Mouse (Mus musculus) ES-E14 (cell line): ENCODE data around the gene Ctsq. TPM values are rescaled to one million over a fixed set of nuclear protein-coding genes. Genes with fewer than 3 reads are reported as not detected.

Source experiments
- DNase-seq: peaks from one replicate; pipeline ENCODE4 v3.0.0-alpha.2; 2013; ENCODE audit warnings: low read depth, low spot score
- H3K27ac ChIP-seq: 2 replicates; pipeline ENCODE4 v1.5.1; 2012; ENCODE audit warnings: low read depth, mild to moderate bottlenecking, low read length, moderate library complexity, mixed read lengths; ENCODE audit not compliant: poor library complexity, insufficient read depth, severe bottlenecking
- H3K36me3 ChIP-seq: 2 replicates; pipeline ENCODE4 v1.6.1; 2012; ENCODE audit warnings: mild to moderate bottlenecking, low read length, moderate library complexity, mixed read lengths; ENCODE audit not compliant: control insufficient read depth, poor library complexity, insufficient read depth, severe bottlenecking
- H3K4me1 ChIP-seq, 2 experiments: fragments of 150-350 bp in 1 of 2; sonication (generic) in 1 of 2; 2 replicates each; pipeline ENCODE4 v1.6.1; 2012; ENCODE audit warnings: low read length in 2 of 2, mild to moderate bottlenecking in 1 of 2, mixed read lengths in 1 of 2; ENCODE audit not compliant: control insufficient read depth in 2 of 2, insufficient read depth in 2 of 2, poor library complexity in 1 of 2
- H3K4me3 ChIP-seq, 2 experiments: fragments of 150-350 bp in 1 of 2; sonication (generic) in 1 of 2; 2 replicates each; pipeline ENCODE4 v1.5.1; 2012; ENCODE audit warnings: low read length in 2 of 2, low read depth in 1 of 2, mild to moderate bottlenecking in 1 of 2, mixed read lengths in 1 of 2; ENCODE audit not compliant: insufficient read depth in 1 of 2, poor library complexity in 1 of 2, severe bottlenecking in 1 of 2
- H3K9ac ChIP-seq: 2 replicates; pipeline ENCODE4 v1.6.1; 2012; ENCODE audit warnings: low read depth, mild to moderate bottlenecking, low read length, mixed read lengths; ENCODE audit not compliant: poor library complexity, insufficient read depth, severe bottlenecking
- H3K9me3 ChIP-seq: fragments of 150-350 bp; sonication (generic); 2 replicates; pipeline ENCODE4 v1.6.1; 2012; ENCODE audit warnings: low read depth, mild to moderate bottlenecking, low read length; ENCODE audit not compliant: control insufficient read depth, insufficient read depth
- CHD2 ChIP-seq: IDR thresholded peaks from 2 replicates; pipeline ENCODE4 v1.6.1; 2014; ENCODE audit warnings: mild to moderate bottlenecking, low read depth, low read length, inconsistent platforms
- HCFC1 ChIP-seq: IDR thresholded peaks from 2 replicates; pipeline ENCODE4 v1.6.1; 2012; ENCODE audit warnings: low read length, inconsistent platforms, borderline replicate concordance; ENCODE audit not compliant: insufficient read depth
- MAFK ChIP-seq: IDR thresholded peaks from 2 replicates; pipeline ENCODE4 v1.6.1; 2014; ENCODE audit warnings: mild to moderate bottlenecking, low read depth, low read length, inconsistent platforms; ENCODE audit not compliant: insufficient read depth
- ZC3H11A ChIP-seq: IDR thresholded peaks from 2 replicates; pipeline ENCODE4 v1.6.1; 2012; ENCODE audit warnings: low read depth, mild to moderate bottlenecking, inconsistent platforms, low read length, borderline replicate concordance
- ZNF384 ChIP-seq: IDR thresholded peaks from 2 replicates; pipeline ENCODE4 v1.6.1; 2012; ENCODE audit warnings: low read depth, low read length, inconsistent platforms
- in situ Hi-C, 2 experiments: fragments of 600-800 bp; cut with MboI; formaldehyde crosslinking; loops; one replicate each; pipeline ENCODE4 v1.15.1; 2025; ENCODE audit warnings: low sequenced_read_pairs in 2 of 2, inconsistent platforms in 1 of 2; ENCODE audit not compliant: unreplicated experiment in 2 of 2
- total RNA-seq: library from RNA; depleted of rRNA; stranded (reverse); fragments of 300-350 nt; gene quantifications from 2 replicates; pipeline ENCODE4 v1.2.3, GENCODE M21; 2012; rRNA removed

The Ctsq gene
- total RNA-seq = 0.18 TPM in 1 of 2 replicates, not detected in the other

DNA sequence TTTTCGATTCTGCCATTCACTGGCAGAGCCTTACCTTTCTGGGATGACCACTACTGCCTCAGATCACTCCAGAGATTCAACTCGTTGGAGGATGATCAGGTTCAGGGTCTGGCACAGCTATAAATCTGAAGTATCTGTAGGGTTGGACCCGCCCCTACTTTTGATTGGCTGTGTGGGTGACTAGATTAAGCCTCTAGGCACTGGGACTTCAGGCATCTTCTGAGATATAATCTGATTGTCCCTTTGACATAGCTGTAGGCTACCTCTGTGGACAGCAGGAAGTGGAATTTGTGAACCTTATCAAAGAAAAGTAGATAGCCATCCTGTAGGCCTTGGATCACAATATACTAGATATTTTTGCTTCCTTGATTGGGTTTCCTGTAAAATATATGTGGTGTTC lies at the start of gene Ctsq:
Gene Ctsq, minus strand, starts transcription at position 101 of the 400 bp plus-strand sequence.
- H3K36me3 ChIP-seq = no peaks in the 10 kb centered on the region
- no peak for TF ChIP-seq MAFK
- TF ChIP-seq ZC3H11A = no peak
- no peak for TF ChIP-seq HCFC1
- no peak for TF ChIP-seq ZNF384
- TF ChIP-seq CHD2 = no peak
- DNase-seq = no peak
- in situ Hi-C loops = no loop called here
- H3K9me3 ChIP-seq = no peaks in the 10 kb centered on the region
- no peak within 1 kb of the TSS for H3K27ac ChIP-seq
- H3K4me3 ChIP-seq = no peak within 1 kb of the TSS
- H3K4me1 ChIP-seq = no peaks in the 10 kb centered on the region
- H3K9ac ChIP-seq = no peak within 1 kb of the TSS

DNA sequence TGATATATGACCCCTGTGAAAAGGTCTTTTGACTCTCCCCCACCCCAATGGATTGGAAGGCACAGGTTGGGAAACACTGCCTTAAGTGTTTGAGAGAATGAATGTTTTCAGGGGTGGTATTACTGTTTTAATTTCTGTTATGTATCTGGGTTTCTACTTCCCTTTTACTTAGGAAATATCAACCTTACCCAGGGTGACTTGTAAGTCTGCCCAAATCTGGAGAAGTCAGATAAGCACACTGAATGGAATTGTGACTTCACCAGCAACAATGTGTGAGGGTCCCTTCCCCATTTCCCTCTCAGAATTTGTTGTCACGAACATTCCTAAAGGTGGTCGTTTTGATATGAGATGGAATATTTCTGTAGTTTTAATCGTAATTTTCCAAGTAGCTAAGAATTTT lies 17.6 kb downstream of the Ctsq start:
- H3K4me3 ChIP-seq = no peak overlapping the region
- no peaks in the 10 kb centered on the region for H3K9me3 ChIP-seq
- H3K4me1 ChIP-seq = no peaks in the 10 kb centered on the region
- H3K36me3 ChIP-seq = no peaks in the 10 kb centered on the region
- H3K9ac ChIP-seq = no peak overlapping the region
- no peak for TF ChIP-seq ZNF384
- TF ChIP-seq CHD2 = no peak
- no peak for TF ChIP-seq MAFK
- TF ChIP-seq ZC3H11A = no peak
- TF ChIP-seq HCFC1 = no peak
- no peak for DNase-seq
- H3K27ac ChIP-seq = no peak overlapping the region
- in situ Hi-C loops = no loop called here

DNA sequence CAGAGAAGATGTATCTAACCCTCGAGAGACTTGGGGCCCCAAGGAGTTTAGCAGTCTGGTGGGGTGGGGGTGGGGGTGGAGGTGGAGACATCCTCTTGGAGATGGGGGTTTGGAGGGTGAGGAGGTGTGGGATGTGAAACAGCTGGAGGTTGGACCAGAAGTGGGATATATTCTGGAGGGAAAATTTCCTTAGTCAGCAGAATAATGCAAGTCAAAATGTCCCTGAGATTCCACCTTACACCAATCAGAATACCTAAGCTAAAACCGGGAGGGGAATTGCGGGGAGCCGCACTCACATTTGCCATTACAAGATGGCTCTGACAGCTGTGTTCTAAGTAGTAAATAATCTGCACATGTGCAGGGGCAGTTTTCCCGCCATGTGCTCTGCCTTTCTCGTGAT lies 18.6 kb downstream of the Ctsq start:
- Histone ChIP-seq H3K27ac (no peak overlapping the region), H3K4me1 (no peaks in the 10 kb centered on the region), H3K9ac (no peak overlapping the region), H3K4me3 (no peak overlapping the region), H3K36me3 (no peaks in the 10 kb centered on the region), H3K9me3 (no peaks in the 10 kb centered on the region)
- no peak for DNase-seq
- in situ Hi-C loops = no loop called here
- peak; percentile 69; the same call in 1 of the 2 replicates for TF ChIP-seq MAFK
- no peak for TF ChIP-seq HCFC1

DNA sequence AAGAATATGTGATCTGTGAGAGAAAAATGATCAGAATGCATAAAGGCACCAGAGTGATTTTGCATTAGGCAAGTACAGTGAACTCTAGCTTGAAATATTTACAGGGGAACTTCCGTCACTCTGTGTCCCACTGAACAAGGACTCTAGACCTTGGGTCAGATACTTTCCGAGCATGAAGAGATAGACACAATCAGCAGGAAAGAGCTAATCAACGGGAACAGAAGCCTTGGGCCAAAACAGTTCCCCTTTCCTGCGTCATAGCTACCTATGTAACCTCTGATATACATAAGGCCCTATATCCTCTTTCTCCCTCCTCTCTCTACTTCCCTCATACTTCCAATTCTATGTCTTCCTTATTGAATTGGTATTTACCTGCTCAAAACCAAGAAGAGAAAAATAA lies 30.3 kb downstream of the Ctsq start:
- Histone ChIP-seq H3K9ac (no peak overlapping the region), H3K27ac (no peak overlapping the region), H3K4me1 (no peaks in the 10 kb centered on the region), H3K9me3 (no peaks in the 10 kb centered on the region), H3K36me3 (no peaks in the 10 kb centered on the region), H3K4me3 (no peak overlapping the region)
- in situ Hi-C loops = no loop called here
- TF ChIP-seq ZNF384 (no peak), CHD2 (no peak), ZC3H11A (no peak), MAFK (no peak), HCFC1 (no peak)
- no peak for DNase-seq

- TF ChIP-seq CHD2 (no peak), ZC3H11A (no peak), ZNF384 (no peak), HCFC1 (no peak), MAFK (no peak)
- Histone ChIP-seq H3K4me1 (no peaks in the 10 kb centered on the region), H3K36me3 (no peaks in the 10 kb centered on the region), H3K27ac (no peak within 1 kb of the TSS), H3K9me3 (no peaks in the 10 kb centered on the region), H3K9ac (no peak within 1 kb of the TSS), H3K4me3 (no peak within 1 kb of the TSS)
- DNase-seq = no peak
- in situ Hi-C loops = no loop called here
Measured at GRCm38 (mm10) chr13:61005859-61006258, 34.6 kb downstream of the Ctsq start, which contains the start of gene Ctsj. Gene Ctsj, minus strand, starts transcription at chr13:61005959.
